Mouse (Mus musculus): ENCODE results near the gene Ankrd60.

- TF ChIP-seq E2F4 (IDR thresholded peaks at IDR 0.05; ENCODE audit: insufficient read depth): no peak
- no peak for TF ChIP-seq POLR2A (IDR thresholded peaks at IDR 0.05; ENCODE audit: insufficient read length, low read depth)
- no peak for TF ChIP-seq SRF (IDR thresholded peaks at IDR 0.05; ENCODE audit: control insufficient read depth, insufficient read length, low read depth)
- TF ChIP-seq MYOG (IDR thresholded peaks at IDR 0.05; ENCODE audit: control insufficient read depth in 1 of 3, insufficient read depth in 1 of 3, insufficient read length in 2 of 3, low read depth in 2 of 3): no peak
- TF ChIP-seq POLR2AphosphoS2 (IDR thresholded peaks at IDR 0.05; ENCODE audit: insufficient read length, low read depth): no peak
- TF ChIP-seq MYOD1 (IDR thresholded peaks at IDR 0.05; ENCODE audit: control insufficient read depth in 1 of 3, insufficient read length in 2 of 3, low read depth in 2 of 3): no peak
Observed at GRCm38 (mm10) chr2:173624667-173625066, 46.5 kb upstream of the Ankrd60 start.
